ENCODE assay signal across 8 mouse cellular contexts in genomic region chr8:121729323-121729722, GRCm38 (mm10). TPM values are rescaled to one million over a fixed set of nuclear protein-coding genes. Genes with fewer than 3 reads are reported as not detected.
DNase-seq lines count a peak whose midpoint lies in the region; ATAC-seq and TF ChIP-seq lines count a peak whose summit lies in the region.

TSS of gene Jph3 (plus strand) at chr8:121729623.

- H3K27ac ChIP-seq in gastrocnemius, adult 2 months = no peak within 1 kb of the TSS
- peak within 1 kb of the TSS; percentile 76 for H3K27ac ChIP-seq in hindbrain, embryonic 13.5 days
- H3K27ac ChIP-seq in limb, embryonic 15.5 days = no peak within 1 kb of the TSS
- H3K27ac ChIP-seq in kidney, adult 2 months (ENCODE audit: insufficient read depth, low read depth, low read length) = no peak within 1 kb of the TSS

- no peaks in the 10 kb centered on the region for H3K9me3 ChIP-seq in E14TG2a.4 (ENCODE audit: low read length)
- no peaks in the 10 kb centered on the region for H3K9me3 ChIP-seq in hindbrain, embryonic 13.5 days
- no peaks in the 10 kb centered on the region; the same call in 1 of the 2 replicates for H3K9me3 ChIP-seq in limb, embryonic 15.5 days

- peak within 1 kb of the TSS; percentile 90 for H3K9ac ChIP-seq in hindbrain, embryonic 13.5 days
- no peak within 1 kb of the TSS for H3K9ac ChIP-seq in limb, embryonic 15.5 days

- H3K4me1 ChIP-seq in E14TG2a.4 (replicated peaks; ENCODE audit: low read depth, low read length) = peaks cover 27% of the 10 kb centered on the region
- peaks cover 42% of the 10 kb centered on the region for H3K4me1 ChIP-seq in hindbrain, embryonic 13.5 days (replicated peaks)
- peaks cover 14% of the 10 kb centered on the region for H3K4me1 ChIP-seq in limb, embryonic 15.5 days
- H3K4me1 ChIP-seq in kidney, adult 2 months (ENCODE audit: control insufficient read depth, insufficient read depth, low read length) = no peaks in the 10 kb centered on the region

- ATAC-seq in hindbrain, embryonic 13.5 days (ENCODE audit: low FRiP score) = no peak
- no peak for ATAC-seq in limb, embryonic 15.5 days (ENCODE audit: insufficient number of reproducible peaks, low FRiP score, low TSS enrichment, low read depth)

- 8% methylated on average over 12 of the region's 12 CpGs for WGBS in hindbrain, embryonic 13.5 days
- WGBS in limb, embryonic 15.5 days = 8% methylated on average over 12 of the region's 12 CpGs
- WGBS in kidney, adult 2 months = 6% methylated on average over 12 of the region's 12 CpGs

- no peak for DNase-seq in gastrocnemius, adult 2 months
- DNase-seq in gastrocnemius, adult 18-20 months (ENCODE audit: low spot score) = no peak
- no peak for DNase-seq in spleen, postnatal 10 days (ENCODE audit: low spot score in 2 of 2)
- no peak for DNase-seq in thymus, postnatal 25 days
- no peak for DNase-seq in kidney, adult 2 months

- peaks cover 65% of the 10 kb centered on the region for H3K27me3 ChIP-seq in E14TG2a.4 (ENCODE audit: insufficient read depth, low read length)
- H3K27me3 ChIP-seq in hindbrain, embryonic 13.5 days = peaks cover 68% of the 10 kb centered on the region
- peaks cover 77% of the 10 kb centered on the region for H3K27me3 ChIP-seq in limb, embryonic 15.5 days
- peaks cover 3% of the 10 kb centered on the region; the same call in 1 of the 2 replicates for H3K27me3 ChIP-seq in kidney, adult 2 months (replicated peaks; ENCODE audit: control insufficient read depth, insufficient read depth, low read length)

- no peak for TF ChIP-seq POLR2A in kidney, adult 2 months (IDR thresholded peaks at IDR 0.05; ENCODE audit: low read depth, low read length)

- no peaks in the 10 kb centered on the region for H3K36me3 ChIP-seq in E14TG2a.4 (ENCODE audit: insufficient read depth, low read length)
- peaks cover 6% of the 10 kb centered on the region; the same call in 1 of the 2 replicates for H3K36me3 ChIP-seq in hindbrain, embryonic 13.5 days
- H3K36me3 ChIP-seq in limb, embryonic 15.5 days = no peaks in the 10 kb centered on the region
- H3K36me3 ChIP-seq in kidney, adult 2 months (ENCODE audit: control insufficient read depth, insufficient read depth, low read length) = no peaks in the 10 kb centered on the region

- peak within 1 kb of the TSS; percentile 67 for H3K4me2 ChIP-seq in hindbrain, embryonic 13.5 days
- H3K4me2 ChIP-seq in limb, embryonic 15.5 days = peak within 1 kb of the TSS; percentile 81

- intact Hi-C loops in gastrocnemius, adult 2 months (cut with DNase I) = no loop called here

- TF ChIP-seq CTCF in gastrocnemius, adult 2 months (IDR thresholded peaks at IDR 0.05) = no peak
- TF ChIP-seq CTCF in E14TG2a.4 (conservative IDR thresholded peaks at IDR 0.05; ENCODE audit: low read length) = no peak
- no peak for TF ChIP-seq CTCF in kidney, adult 2 months (conservative IDR thresholded peaks at IDR 0.05; ENCODE audit: insufficient read depth, insufficient read length, low read depth, low read length)

- H3K4me3 ChIP-seq in gastrocnemius, adult 2 months = peak within 1 kb of the TSS; percentile 48
- H3K4me3 ChIP-seq in E14TG2a.4 (replicated peaks; ENCODE audit: low read length) = peak within 1 kb of the TSS; percentile 79
- H3K4me3 ChIP-seq in hindbrain, embryonic 13.5 days = peak within 1 kb of the TSS; percentile 81
- peak within 1 kb of the TSS; percentile 46 for H3K4me3 ChIP-seq in limb, embryonic 15.5 days
- H3K4me3 ChIP-seq in kidney, adult 2 months (ENCODE audit: insufficient read depth, low read depth, low read length) = no peak within 1 kb of the TSS

RNA-seq across cellular contexts. Expression of gene Jph3, which starts in this region (rescaled TPM):
- total RNA-seq in gastrocnemius, adult 2 months (2021) = not detected
- total RNA-seq in gastrocnemius, adult 18-20 months (2021) = under 1 TPM in 1 of 2 experiments, not detected in 1; 0.07 TPM
- polyA plus RNA-seq in hindbrain, embryonic 13.5 days (2015; fragmentation: Nextera tagmentation; extraction: Ambion mirVana) = 87.0 and 90.0 TPM in 2 replicates
- 0.36 and 0.49 TPM in 2 replicates for polyA plus RNA-seq in limb, embryonic 15.5 days (2015; fragmentation: Nextera tagmentation; extraction: Ambion mirVana)
- 0.07 and 0.20 TPM in 2 replicates for polyA plus RNA-seq in kidney, adult 2 months (2012; rRNA removed)

Comparison
In these comparisons a context has a peak if more than half of its experiments do, and no peak if none do; other contexts are left out.
1. RNA of gene Jph3 (polyA plus RNA-seq): 87.0 to 90.0 TPM in hindbrain, embryonic 13.5 days; 0.36 to 0.49 TPM in limb, embryonic 15.5 days and 0.07 to 0.20 TPM in kidney, adult 2 months; every median in the first group is over 10 times any median in the second.